Mouse (Mus musculus) thymus, adult 2 months (tissue): ENCODE results near the gene Adora1.

Experiments
- CTCF ChIP-seq: fragments of 200-500 bp; IDR thresholded peaks from 2 replicates; pipeline ENCODE4 v1.5.1; 2012; ENCODE audit warnings: mild to moderate bottlenecking, control low read depth, low read length, moderate library complexity, borderline replicate concordance; ENCODE audit not compliant: control insufficient read depth, poor library complexity, insufficient read depth; ENCODE audit errors: extremely low read depth
- POLR2A ChIP-seq: fragments of 200-500 bp; IDR thresholded peaks from 2 replicates; pipeline ENCODE4 v1.6.1; 2012; ENCODE audit warnings: mild to moderate bottlenecking, low read length, control low read depth, moderate library complexity; ENCODE audit not compliant: control insufficient read depth, poor library complexity, insufficient read depth; ENCODE audit errors: extremely low read depth

DNA sequence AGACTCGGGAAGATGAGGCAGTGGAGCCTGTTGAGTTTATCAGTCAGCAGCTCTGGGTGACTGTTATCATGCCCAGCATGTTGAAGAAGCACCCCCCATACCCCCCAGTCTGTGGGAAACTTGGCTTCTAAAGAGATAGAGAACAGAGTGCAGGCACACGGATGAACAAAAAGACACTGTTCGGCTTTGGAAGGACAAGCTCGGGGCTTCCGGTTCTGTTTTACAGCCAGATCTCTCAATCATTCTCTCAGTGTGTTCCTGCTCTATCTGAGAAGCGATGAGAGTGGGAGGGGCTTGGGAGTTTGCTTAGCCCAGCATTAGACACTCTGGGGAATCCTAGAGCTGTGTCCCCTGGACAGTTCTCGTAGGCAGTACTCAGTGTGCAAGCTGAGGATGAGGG, 21.8 kb downstream of the Adora1 start:
- TF ChIP-seq POLR2A (no peak), CTCF (no peak)
